Mouse (Mus musculus): ENCODE results near the gene Ina.
"Not testable (repeated sequence)": the region's sequence is repeated elsewhere in the genome, so short reads cannot be mapped to it uniquely, and the experiment has no call there.

Gene Ina

DNA sequence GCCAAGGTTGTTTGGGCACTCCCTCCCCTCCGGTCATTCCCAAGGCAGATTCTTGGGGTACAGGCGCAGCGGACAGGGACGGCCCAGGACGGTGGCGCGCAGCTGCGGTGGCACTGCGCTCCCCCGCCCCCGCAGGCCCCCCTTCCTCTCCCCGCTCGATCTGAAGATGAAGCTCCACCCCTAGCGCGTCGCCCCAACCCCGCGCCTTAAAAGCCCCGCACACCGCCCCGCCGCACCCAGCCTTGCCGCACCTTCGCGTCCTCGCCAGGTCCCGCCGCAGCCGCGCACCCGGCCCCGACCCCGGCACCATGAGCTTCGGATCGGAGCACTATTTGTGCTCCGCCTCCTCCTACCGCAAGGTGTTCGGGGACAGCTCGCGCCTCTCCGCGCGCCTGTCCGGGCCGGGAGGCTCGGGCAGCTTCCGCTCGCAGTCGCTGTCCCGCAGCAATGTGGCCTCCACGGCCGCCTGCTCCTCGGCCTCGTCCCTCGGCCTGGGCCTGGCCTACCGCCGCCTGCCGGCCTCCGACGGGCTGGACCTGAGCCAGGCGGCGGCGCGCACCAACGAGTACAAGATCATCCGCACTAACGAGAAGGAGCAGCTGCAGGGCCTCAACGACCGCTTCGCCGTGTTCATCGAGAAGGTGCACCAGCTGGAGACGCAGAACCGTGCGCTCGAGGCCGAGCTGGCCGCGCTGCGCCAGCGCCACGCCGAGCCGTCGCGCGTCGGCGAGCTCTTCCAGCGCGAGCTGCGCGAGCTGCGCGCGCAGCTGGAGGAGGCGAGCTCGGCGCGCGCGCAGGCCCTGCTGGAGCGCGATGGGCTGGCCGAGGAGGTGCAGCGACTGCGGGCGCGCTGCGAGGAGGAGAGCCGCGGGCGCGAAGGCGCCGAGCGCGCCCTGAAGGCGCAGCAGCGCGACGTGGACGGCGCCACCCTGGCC is at the start of gene Ina, which contains the start of gene Nt5c2:
Gene Ina, plus strand, starts transcription at position 252 of the 935 bp plus-strand sequence.
Gene Nt5c2, minus strand, starts transcription at position 707 of the 935 bp plus-strand sequence.
- DNase-seq (ENCODE audit: low spot score in 2 of 2) = no peak

DNA sequence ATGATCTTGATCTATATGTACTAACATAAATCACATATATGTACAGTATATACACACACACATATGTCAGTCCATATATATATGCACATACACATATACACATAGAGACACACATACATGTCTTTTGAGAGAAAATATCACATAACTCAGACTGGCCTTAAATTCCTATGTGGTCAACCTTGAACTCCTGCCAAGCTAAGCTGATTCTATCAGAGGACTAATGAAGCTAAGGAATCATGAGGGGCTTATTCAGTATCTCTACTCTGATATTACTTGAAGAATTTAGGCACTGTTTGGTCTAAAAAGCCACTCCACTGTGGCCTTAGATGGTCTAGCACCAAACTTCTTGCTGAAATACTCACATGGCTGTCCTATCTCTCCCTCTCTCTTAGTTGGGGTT is 49.0 kb upstream of the Ina start:
- DNase-seq (ENCODE audit: low spot score in 2 of 2) = no peak

DNA sequence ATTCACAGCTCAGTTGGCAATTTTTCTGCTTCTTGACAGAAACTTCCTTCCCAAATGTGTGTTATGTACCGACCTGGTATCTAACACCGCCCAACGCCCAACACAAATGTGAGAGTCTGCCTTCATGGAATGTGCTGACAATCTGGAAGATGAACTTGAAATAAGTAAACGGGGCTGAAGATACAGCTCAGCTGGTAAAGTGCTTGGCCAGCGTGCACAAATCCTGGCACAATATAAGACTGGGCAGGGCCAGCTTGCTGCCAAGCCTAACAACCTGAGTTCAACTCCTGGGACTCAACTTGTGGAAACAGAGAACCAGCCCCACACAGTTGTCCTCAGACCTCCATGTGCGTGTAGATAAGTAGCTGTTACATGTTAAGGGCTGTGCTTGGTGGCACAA is 48.2 kb upstream of the Ina start:
- DNase-seq (ENCODE audit: low spot score in 2 of 2) = no peak

DNA sequence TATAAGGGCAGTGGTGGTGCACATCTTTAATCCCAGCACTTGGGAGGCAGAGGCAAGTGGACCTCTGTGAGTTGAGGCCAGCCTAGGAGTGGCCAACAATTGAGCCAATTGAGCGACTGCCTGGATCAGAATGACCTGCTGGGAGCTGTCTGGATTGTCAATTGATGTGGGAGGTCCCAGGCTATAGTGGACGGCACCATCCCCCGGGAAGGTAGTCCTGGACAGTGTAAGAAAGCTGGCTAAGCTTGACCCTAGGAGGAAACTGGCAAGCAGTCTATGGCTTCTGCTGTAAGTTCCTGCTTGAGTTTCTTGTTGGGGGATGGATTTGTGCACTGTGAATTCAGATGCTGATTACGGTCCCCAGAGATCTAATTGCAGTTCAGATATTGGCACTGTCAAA is 46.6 kb upstream of the Ina start:
- DNase-seq (ENCODE audit: low spot score in 2 of 2) = peak in 1 of 2 experiments; percentile 47

DNA sequence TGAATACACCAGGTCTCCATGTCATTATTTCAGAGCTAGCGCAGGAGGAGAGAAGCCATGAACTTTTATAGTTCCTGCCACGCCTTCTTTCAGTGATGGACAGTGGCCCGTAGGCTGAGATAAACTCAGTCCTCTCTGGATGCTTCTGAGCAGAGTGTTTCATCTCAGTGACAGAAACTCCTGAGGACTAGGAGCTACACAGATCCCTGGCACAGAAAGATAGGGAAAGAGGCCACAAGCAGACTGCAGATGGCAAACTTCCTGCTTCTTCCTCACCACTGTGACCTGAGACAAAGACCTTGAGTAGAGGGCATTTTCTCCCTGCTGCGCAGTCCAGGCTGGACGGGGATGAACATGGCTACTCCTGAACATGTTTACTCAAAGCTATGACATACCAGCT is 45.7 kb upstream of the Ina start:
- peak in 1 of 2 experiments; percentile 58 for DNase-seq (ENCODE audit: low spot score in 2 of 2)

DNA sequence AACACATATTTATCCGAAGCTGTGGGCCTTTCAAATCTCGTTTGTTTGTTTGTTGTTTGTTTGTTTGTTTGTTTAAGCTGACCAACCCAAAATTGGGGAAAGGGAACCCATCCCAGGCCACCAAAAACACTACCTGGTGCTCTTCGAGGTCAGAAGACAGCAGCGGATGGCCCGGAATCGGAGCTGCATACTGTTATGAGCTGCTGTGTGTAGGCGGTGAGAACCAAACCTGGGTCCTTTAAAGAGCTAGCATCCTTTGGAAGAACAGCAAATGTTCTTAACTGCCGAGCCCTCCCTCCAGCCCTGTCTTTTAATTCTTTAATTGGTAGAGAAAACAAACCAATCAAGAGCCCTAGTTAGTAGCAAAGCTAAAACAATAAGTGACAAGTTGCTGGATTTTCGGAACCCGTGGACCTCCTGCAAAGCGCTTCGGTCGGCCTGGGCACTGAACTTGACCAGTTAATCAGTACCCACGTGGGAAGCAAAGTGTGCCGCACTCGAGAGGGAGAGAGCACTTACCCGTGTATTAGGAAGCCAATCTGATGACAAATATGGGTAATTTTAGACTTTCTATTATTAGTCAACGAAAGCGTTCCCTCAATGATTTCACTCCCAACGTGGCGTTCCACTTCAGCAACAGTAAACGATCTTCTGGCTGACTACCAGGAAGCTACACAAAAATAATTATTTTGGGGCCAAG is 45.1 kb upstream of the Ina start:
- peak in 1 of 2 experiments; percentile 55 for DNase-seq (ENCODE audit: low spot score in 2 of 2)

DNA sequence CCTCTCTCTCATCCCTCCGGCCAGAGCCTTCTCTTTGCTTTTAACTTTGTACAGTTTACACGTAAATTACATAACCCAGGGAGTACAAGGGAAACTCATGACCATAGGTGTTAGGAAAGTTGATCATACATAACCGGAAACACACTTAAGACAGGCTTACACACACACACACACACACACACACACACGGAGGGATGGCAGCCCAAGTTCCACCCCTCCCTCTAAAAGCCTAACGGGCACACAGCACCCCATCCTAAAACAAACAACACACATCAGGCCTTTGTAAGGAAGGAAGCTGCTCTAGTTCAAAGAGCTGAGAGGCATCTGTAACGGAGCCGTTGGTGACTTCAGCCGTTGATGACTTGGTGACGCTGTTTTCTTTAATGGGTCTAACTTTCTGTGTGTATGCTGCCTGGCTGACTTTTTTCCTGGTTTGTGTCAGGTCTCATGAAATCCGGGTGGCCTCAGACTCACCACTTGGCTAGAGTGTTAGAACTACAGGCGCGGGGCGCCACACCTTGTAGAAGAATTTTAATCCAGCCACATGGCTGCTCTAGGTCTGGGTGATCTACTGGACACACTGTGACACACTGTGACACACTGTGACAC is 44.3 kb upstream of the Ina start:
- no peak for DNase-seq (ENCODE audit: low spot score in 2 of 2)

DNA sequence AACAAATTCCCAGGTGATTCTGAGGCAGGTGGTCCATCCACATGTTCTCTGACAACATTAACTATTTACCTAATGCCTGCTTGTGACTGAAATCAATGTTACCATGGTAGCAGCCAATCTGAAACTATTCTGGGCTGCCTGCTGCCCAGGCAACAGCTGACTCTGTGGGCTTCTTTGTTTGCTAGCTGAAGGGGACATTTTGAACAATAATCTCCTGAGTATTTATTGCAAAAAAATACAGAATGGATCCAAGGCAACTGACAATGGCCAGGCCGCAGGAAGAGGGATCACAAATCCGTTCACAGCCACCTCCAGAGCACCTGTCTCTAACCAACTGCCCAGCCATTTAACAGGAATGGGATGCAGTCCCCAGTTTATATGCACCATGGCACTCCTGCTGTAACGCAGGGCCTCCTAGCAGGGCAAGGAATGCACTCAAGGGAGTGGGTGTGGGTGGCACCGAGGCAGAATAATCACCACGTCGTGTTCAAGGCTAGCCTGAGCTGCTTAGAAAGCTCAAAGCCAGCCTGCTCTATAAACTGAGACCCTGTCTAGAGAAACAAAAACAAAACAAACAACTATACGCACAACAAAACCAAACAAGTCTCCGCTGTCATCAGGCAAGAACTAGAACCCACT is 43.3 kb upstream of the Ina start:
- DNase-seq (ENCODE audit: low spot score in 2 of 2) = no peak

DNA sequence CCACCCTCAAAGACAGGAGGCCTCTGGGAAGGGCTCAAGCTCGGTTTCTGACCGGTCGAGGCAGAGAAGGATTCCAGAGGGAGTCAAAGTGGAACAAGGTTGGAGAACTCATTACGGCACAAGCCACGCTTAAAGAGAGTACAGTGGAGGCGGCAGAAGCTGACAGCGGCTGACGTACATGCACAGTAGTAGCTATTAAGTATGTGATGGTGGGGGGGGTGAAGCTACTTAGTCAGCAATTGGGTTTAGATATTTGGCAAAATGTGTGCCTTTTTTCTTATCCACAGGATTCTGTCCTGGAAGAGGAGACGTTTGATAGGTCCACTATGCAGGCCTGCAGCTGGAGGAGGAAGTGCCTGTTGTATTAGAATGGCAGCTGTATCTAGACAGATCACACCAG is 42.8 kb upstream of the Ina start:
- no peak for DNase-seq (ENCODE audit: low spot score in 2 of 2)

DNA sequence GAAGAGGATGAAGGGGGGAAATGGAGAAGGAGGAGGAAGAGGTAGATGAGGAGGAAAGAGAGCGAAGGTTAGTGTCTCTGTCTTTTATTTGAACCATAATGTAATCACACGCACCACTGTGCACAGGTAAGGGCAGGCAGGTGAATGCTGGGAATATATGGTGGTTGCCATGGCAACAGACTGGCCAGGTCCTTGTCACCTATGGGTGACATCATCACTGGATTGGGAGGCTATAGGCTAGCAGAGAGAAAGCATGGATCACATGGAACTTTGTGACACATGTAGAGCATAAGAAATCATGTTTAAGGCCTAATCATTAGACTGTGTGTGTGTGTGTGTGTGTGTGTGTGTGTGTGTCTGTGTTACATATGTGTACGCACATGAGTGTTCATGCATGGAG is 42.3 kb upstream of the Ina start:
- DNase-seq (ENCODE audit: low spot score in 2 of 2) = no peak

DNA sequence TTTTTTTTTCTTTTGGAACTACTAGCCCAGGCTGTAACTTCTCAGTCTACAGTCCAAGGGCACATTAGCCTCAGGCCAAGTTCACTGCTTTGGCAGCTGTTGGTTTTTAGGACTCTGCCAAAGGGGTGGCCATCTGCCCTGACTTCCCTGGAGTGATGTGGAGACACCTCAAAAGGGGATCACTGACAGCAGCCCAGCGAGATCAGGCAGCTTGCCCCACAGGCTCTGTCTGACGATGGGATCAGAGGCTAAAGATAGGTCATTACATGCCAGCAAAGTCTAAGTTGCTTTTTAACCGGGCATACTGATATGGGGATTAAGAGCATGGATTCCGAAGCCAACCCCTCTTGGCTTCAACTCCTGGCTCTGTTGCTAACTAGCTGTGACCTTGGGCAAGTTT is 38.9 kb upstream of the Ina start:
- DNase-seq (ENCODE audit: low spot score in 2 of 2) = no peak

DNA sequence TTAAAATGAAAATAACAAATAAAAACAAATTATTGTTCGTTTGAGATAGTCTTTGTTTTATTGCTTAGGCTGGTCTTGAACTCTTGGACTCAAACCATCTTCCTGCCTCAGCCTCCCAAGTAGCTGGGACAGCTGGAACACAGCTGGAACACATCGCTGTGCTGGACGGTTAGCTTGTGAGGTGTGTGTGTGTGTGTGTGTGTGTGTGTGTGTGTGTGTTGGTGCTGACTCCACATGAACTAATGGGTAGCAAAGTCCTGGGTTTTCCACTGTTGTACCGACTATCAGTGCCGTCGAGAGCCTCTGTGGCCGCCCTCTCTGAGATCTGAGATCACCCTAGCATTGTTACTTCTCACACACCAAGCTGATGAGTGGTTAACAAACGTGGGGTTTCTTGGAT is 38.5 kb upstream of the Ina start:
- no peak for DNase-seq (ENCODE audit: low spot score in 2 of 2)

DNA sequence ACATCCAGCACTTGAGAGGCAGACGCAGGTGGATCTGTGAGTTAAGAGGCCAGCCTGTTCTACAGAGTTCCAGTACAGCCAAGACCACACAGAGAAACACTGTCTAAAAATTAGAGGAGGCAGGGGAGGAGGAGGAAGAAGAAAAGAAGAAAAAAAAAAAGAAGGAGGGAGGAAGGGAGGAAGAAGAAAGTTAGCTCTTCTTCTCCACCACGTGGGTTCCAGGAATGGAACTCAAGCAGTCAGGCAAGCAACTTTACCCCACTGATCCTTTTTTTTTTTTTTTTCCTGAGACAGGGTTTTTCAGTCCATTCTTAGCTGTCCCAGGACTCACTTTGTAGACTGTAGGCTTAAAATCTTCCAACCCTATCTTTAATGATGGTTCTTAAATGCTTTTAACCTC is 37.8 kb upstream of the Ina start:
- DNase-seq (ENCODE audit: low spot score in 2 of 2) = no peak

DNA sequence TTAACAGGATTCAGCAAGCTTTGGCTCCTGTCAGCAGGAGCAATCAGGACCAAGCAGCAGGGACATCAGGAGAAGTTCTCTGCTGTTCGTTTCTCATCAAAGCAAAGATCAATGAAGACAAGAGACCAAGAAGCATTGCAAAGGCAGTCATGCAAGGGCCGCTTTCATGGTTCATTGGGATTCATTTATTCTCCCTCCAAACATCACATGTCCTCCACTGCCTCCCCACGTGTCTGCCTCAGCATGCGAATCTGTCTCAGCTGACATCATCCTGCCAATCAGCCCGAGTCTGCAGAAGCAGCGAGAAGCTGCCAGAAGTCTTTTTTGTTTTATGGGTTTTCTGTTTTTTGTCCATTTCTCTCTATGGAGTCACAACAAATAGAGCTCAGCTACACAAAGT is 37.0 kb upstream of the Ina start:
- DNase-seq (ENCODE audit: low spot score in 2 of 2) = no peak

DNA sequence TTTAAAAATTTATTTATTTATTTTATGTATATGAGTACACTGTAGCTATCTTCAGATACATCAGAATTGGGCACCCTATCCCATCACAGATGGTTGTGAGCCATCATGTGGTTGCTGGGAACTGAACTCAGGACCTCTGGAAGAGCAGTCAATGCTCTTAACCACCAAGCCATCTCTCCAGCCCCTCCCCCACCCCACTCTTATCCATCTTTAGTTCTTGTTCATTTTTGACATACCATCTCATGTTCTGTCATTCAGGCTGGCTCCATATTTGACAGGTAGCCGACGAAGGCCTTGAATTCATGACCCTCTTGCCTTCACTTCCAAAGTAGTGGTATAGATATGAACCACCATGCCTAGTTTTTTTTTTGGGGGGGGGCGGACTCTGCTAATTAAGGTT is 36.4 kb upstream of the Ina start:
- not testable (repeated sequence) for DNase-seq (ENCODE audit: low spot score in 2 of 2)

DNA sequence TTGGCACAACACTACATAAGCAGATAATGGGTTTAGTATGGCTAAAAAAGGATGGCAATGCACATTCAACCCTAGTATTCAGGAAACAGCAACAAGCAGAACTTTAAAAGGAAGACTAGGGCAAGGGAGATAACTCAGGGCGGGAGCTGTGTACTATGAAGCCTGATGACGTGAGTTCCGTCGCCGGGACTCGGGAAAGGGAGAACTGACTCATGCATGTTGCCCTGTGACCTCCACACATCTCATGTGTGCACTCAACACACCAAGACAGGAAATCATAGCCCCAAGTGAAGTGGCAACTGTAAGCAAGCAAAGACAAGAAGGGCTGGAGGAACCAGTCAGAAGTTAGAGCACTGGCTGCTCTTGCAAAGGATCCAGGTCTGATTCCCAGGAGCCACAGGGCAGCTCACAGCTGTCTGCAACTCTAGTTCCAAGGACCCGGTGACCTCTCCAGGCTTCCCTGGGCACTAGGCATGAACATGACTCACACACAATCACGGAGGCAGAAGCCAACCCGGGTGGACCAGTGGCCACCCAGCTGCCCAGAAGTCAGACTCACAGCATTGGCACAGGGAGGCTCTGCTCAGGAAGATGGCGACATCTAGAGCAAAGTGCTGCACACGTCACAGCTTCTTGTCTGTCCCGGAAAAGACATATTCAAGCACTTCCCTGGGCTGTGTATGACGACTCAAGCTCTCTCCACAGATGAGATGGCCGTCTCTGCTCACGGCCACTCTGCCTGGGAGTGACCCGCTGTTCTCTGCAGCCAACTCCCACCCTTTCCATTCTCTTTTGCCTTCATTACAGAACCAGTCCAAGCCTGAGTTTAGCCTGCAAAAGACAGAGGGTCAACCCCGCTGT is 35.3 kb upstream of the Ina start:
- no peak for DNase-seq (ENCODE audit: low spot score in 2 of 2)

DNA sequence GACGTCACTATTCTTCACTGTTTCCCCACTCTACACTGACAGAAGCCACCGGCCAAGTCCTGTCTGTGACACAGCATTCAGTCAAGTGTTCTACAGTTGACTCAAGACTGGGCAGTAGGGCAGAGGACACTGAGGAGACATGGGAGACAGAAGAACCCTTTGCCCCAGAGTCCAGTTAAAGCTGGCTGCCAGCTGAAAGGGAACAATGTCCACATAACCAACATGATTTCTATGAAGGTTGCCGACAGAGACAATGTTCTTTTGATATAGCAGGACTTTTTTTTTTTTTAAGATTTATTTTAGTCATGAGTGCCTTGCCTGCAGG is 34.8 kb upstream of the Ina start:
- DNase-seq (ENCODE audit: low spot score in 2 of 2) = no peak

DNA sequence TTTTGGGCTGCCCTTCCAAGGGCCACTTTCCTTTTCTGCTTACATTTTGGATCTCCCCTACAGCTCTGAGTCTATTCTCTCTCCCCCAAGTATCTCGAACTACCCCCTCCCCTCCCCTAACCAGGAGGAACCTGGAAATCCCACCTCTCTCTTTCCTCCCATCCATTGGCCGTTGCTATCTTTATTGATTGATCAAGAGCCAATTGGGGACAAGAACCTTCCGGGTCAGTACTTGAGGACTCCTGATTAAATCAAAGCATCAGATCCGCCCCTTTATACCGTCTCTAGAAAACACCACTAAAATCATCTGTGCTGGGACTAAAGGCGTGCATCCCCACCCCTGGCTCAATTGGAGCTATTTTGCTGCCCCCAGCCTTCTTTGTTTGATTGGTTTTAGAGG is 33.0 kb upstream of the Ina start:
- no peak for DNase-seq (ENCODE audit: low spot score in 2 of 2)

DNA sequence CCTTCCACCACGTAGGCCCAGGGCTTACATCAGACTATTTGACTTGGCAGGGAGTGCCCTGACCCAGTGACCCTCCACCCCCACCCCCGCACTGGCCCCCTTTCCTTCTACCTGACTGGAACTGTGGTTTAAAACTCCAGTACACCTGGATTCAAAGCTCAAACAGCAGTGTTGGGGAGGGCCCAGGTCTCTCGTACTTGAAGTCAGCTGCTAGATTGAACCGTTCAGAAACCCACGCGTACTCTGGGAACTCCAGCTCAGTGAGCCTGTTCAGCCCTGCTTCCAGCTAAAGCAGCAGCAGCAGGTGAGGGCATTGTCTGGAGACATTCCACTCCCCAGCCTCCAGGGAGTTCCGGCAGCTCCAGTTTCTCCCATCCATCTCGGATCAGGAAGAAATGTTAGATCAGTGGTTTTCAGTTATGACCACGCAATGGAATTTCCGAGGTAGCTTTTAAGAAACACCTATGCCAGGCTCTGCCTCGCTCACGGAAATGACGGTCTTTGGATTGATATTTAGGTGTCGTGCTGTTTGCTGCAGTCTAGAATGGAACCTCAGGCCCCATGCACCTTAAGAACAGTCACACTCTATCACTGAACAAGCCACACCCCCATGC is 31.0 kb upstream of the Ina start:
- no peak for DNase-seq (ENCODE audit: low spot score in 2 of 2)

DNA sequence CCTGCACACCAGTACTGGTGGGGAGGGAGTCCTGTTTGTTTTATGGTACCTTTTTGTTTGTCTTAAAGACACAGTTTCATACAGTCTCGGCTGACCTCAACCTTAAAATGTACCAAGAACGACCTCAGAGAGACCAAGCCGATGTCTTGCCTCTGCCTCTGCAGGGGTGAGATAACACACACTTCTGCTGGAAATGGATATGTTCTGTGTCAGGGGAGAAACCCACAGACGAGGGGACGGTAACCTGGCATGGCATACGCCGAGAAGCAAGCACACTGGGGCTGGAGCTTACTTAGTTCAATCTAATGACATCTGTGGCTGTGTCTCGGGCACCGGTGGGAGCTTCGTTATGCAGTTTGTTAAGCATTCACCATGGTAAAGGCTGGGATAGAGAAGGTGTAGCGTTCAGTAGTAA is 30.5 kb upstream of the Ina start:
- peak; percentile 55 to 75 for DNase-seq (ENCODE audit: low spot score in 2 of 2)

Measured in spleen, postnatal 4 days (tissue).